12 mouse cellular contexts compared by ENCODE assay signal in genomic region chr10:50881476-50882069, GRCm38 (mm10). TPM values are rescaled to one million over a fixed set of nuclear protein-coding genes. Genes with fewer than 3 reads are reported as not detected.
DNase-seq lines count a peak whose midpoint lies in the region; ATAC-seq and TF ChIP-seq lines count a peak whose summit lies in the region.
"Had no signal": no experiment of that assay in that cellular context is flagged by ENCODE, and none has a peak within 500 bp of the region (broad histone marks: within the 10 kb centered on the region; RNA-seq: fewer than 3 reads in every experiment).

No protein-coding gene starts in this region.

- DNase-seq in embryonic facial prominence, embryonic 11.5 days (ENCODE audit: low spot score): peak; percentile 46
- DNase-seq in embryonic facial prominence, embryonic 10.5 days (ENCODE audit: low spot score): no peak
- DNase-seq in lung, postnatal 0 days (ENCODE audit: low spot score): no peak
- DNase-seq in lung, postnatal 14 days: no peak
- peak; percentile 58 for DNase-seq in retina, embryonic 14.5 days (ENCODE audit: low spot score)
- DNase-seq in layer of hippocampus, postnatal 36 days: no peak
- DNase-seq in urinary bladder, postnatal 36 days (ENCODE audit: low spot score in 2 of 2): no peak
- DNase-seq: right cerebral cortex, postnatal 14 days had no signal

- peak; percentile 39; the same call in 1 of the 2 replicates for ATAC-seq in embryonic facial prominence, embryonic 11.5 days (replicated peaks; ENCODE audit: insufficient number of reproducible peaks, low FRiP score, low TSS enrichment, low read depth)
- ATAC-seq in lung, postnatal 0 days: no peak

- no peak overlapping the region for H3K4me2 ChIP-seq in embryonic facial prominence, embryonic 11.5 days (ENCODE audit: low read depth, low read length)
- H3K4me2 ChIP-seq in lung, postnatal 0 days (replicated peaks; ENCODE audit: low read depth, low read length): no peak overlapping the region
- H3K4me2 ChIP-seq: embryonic facial prominence, embryonic 15.5 days had no signal

- TF ChIP-seq POLR2A in embryonic fibroblast, embryonic 13.5 days (IDR thresholded peaks at IDR 0.05; ENCODE audit: low read depth, low read length): no peak

- TF ChIP-seq EP300 in lung, postnatal 0 days (IDR thresholded peaks at IDR 0.05): no peak

- no peak overlapping the region for H3K9ac ChIP-seq in embryonic facial prominence, embryonic 11.5 days (replicated peaks; ENCODE audit: low read length)
- H3K9ac ChIP-seq in lung, postnatal 0 days (replicated peaks; ENCODE audit: low read depth): no peak overlapping the region
- H3K9ac ChIP-seq: embryonic facial prominence, embryonic 15.5 days had no signal

- H3K36me3 ChIP-seq in embryonic facial prominence, embryonic 11.5 days (replicated peaks; ENCODE audit: control insufficient read depth, insufficient read depth, low read depth, low read length): no peaks in the 10 kb centered on the region
- H3K36me3 ChIP-seq in embryonic facial prominence, embryonic 10.5 days (replicated peaks): no peaks in the 10 kb centered on the region
- H3K36me3 ChIP-seq in lung, postnatal 0 days (ENCODE audit: insufficient read depth, low read length): no peaks in the 10 kb centered on the region
- H3K36me3 ChIP-seq: embryonic facial prominence, embryonic 15.5 days had no signal

- TF ChIP-seq CTCF in lung, postnatal 0 days (IDR thresholded peaks at IDR 0.05): peak; percentile 70
- TF ChIP-seq CTCF in embryonic fibroblast, embryonic 13.5 days (IDR thresholded peaks at IDR 0.05; ENCODE audit: borderline replicate concordance, insufficient read depth, low read length): peak; percentile 48; the same call in 1 of the 2 replicates

- H3K9me3 ChIP-seq in embryonic facial prominence, embryonic 11.5 days (replicated peaks; ENCODE audit: control insufficient read depth, low read length): no peaks in the 10 kb centered on the region
- H3K9me3 ChIP-seq in embryonic facial prominence, embryonic 10.5 days: no peaks in the 10 kb centered on the region
- H3K9me3 ChIP-seq in lung, postnatal 0 days (ENCODE audit: low read length): no peaks in the 10 kb centered on the region
- H3K9me3 ChIP-seq: embryonic facial prominence, embryonic 15.5 days had no signal

- no peak overlapping the region for H3K4me3 ChIP-seq in embryonic facial prominence, embryonic 11.5 days (ENCODE audit: low read depth, low read length)
- H3K4me3 ChIP-seq in embryonic facial prominence, embryonic 10.5 days: no peak overlapping the region
- no peak overlapping the region for H3K4me3 ChIP-seq in lung, postnatal 0 days (ENCODE audit: low read depth, low read length)
- H3K4me3 ChIP-seq in embryonic fibroblast, embryonic 13.5 days (ENCODE audit: insufficient read depth, low read length): no peak overlapping the region
- H3K4me3 ChIP-seq: embryonic facial prominence, embryonic 15.5 days had no signal

- 21% methylated on average over 2 of the region's 2 CpGs for WGBS in embryonic facial prominence, embryonic 11.5 days
- 16% methylated on average over 2 of the region's 2 CpGs for WGBS in embryonic facial prominence, embryonic 10.5 days
- WGBS in lung, postnatal 0 days: 19% methylated on average over 2 of the region's 2 CpGs

- no peaks in the 10 kb centered on the region for H3K27me3 ChIP-seq in embryonic facial prominence, embryonic 11.5 days (ENCODE audit: control insufficient read depth, insufficient read depth, low read length)
- H3K27me3 ChIP-seq in embryonic facial prominence, embryonic 10.5 days (replicated peaks; ENCODE audit: low read depth, poor library complexity, severe bottlenecking): peaks cover 4% of the 10 kb centered on the region; the same call in 1 of the 2 replicates
- no peaks in the 10 kb centered on the region for H3K27me3 ChIP-seq in lung, postnatal 0 days (replicated peaks; ENCODE audit: insufficient read depth, low read length)
- H3K27me3 ChIP-seq: embryonic facial prominence, embryonic 15.5 days had no signal

- H3K27ac ChIP-seq in embryonic facial prominence, embryonic 11.5 days (replicated peaks; ENCODE audit: low read depth, low read length): no peak overlapping the region
- H3K27ac ChIP-seq in embryonic facial prominence, embryonic 10.5 days (replicated peaks): no peak overlapping the region
- H3K27ac ChIP-seq in lung, postnatal 0 days (ENCODE audit: low read length): no peak overlapping the region
- H3K27ac ChIP-seq in embryonic fibroblast, embryonic 13.5 days (ENCODE audit: insufficient read depth, low read length): no peak overlapping the region
- H3K27ac ChIP-seq: embryonic facial prominence, embryonic 15.5 days had no signal

- H3K4me1 ChIP-seq in embryonic facial prominence, embryonic 11.5 days (ENCODE audit: control insufficient read depth, insufficient read depth, low read length): no peaks in the 10 kb centered on the region
- H3K4me1 ChIP-seq in embryonic facial prominence, embryonic 10.5 days: no peaks in the 10 kb centered on the region
- no peaks in the 10 kb centered on the region for H3K4me1 ChIP-seq in lung, postnatal 0 days (ENCODE audit: insufficient read depth, low read depth, low read length)
- no peaks in the 10 kb centered on the region for H3K4me1 ChIP-seq in embryonic fibroblast, embryonic 13.5 days (ENCODE audit: control insufficient read depth, insufficient read depth, low read length)
- H3K4me1 ChIP-seq: embryonic facial prominence, embryonic 15.5 days had no signal

RNA-seq across cellular contexts. Expression of gene Sim1, which starts 13.0 kb away (rescaled TPM):
- 0.67 and 1.8 TPM in 2 replicates for polyA plus RNA-seq in embryonic facial prominence, embryonic 11.5 days (2014; fragmentation: Nextera tagmentation; extraction: Ambion mirVana)
- polyA plus RNA-seq in embryonic facial prominence, embryonic 10.5 days (2016; fragmentation: Nextera tagmentation; extraction: Ambion mirVana): 0.47 and 0.81 TPM in 2 replicates
- not detected in 2 replicates for polyA plus RNA-seq in lung, postnatal 0 days (2015; fragmentation: Nextera tagmentation; extraction: Ambion mirVana)
- polyA plus RNA-seq in embryonic fibroblast, embryonic 13.5 days (2011; ENCODE audit: insufficient read length, low read depth, missing spikeins): 0.65 and 3.0 TPM in 2 replicates
- total RNA-seq in layer of hippocampus, postnatal 36 days (2021): not detected
- total RNA-seq: heart, postnatal 25 days had no signal
- polyA plus RNA-seq: lung, embryonic 16.5 days had no signal

Comparison
In these comparisons a context has a peak if more than half of its experiments do, and no peak if none do; other contexts are left out.
1. DNase-seq: peak in embryonic facial prominence, embryonic 11.5 days (single experiment) and retina, embryonic 14.5 days (single experiment); none in embryonic facial prominence, embryonic 10.5 days (single experiment), lung, postnatal 0 days (single experiment), lung, postnatal 14 days (single experiment), layer of hippocampus, postnatal 36 days (0 of 2) and urinary bladder, postnatal 36 days (0 of 2).